Mouse (Mus musculus): ENCODE data around the gene Kcna5.

The Kcna5 gene

DNA sequence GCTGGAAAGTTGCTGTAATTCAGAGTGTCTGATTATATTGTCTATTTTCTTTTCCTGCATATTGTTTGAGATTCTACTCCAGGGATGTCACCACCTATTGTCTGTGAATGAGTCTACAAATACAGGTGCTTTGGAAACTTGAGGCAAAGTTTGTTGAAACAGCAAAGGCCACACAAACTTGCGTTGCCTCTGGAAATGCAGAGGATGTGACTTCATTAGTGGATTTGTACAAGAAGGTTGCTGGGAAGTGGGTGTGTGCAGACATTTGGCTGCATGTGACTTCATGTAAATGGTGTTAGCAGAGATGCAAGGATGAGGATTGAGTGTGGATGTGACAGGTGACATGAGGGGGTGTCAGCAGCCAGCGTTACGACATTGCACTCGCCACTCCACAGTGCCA lies 1.7 kb upstream of the Kcna5 start:
- no peak for DNase-seq (ENCODE audit: low spot score in 2 of 2)

DNA sequence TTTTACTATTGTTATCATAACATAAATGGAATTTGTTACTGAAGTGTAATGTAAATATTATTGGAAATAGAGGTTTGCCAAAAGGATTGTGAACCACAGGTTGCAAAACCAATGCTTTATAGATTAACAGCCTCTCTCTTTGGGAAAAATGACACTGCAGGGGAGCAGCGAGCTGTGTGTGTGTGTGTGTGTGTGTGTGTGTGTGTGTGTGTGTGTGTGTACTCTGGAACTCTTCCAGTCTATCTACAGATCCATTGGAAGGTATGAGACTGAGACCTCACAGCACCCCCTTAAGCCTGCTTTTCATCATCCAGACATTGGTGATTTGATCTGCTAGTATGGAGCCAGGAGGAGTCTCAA lies 679 bp upstream of the Kcna5 start:
- DNase-seq (ENCODE audit: low spot score in 2 of 2): no peak

DNA sequence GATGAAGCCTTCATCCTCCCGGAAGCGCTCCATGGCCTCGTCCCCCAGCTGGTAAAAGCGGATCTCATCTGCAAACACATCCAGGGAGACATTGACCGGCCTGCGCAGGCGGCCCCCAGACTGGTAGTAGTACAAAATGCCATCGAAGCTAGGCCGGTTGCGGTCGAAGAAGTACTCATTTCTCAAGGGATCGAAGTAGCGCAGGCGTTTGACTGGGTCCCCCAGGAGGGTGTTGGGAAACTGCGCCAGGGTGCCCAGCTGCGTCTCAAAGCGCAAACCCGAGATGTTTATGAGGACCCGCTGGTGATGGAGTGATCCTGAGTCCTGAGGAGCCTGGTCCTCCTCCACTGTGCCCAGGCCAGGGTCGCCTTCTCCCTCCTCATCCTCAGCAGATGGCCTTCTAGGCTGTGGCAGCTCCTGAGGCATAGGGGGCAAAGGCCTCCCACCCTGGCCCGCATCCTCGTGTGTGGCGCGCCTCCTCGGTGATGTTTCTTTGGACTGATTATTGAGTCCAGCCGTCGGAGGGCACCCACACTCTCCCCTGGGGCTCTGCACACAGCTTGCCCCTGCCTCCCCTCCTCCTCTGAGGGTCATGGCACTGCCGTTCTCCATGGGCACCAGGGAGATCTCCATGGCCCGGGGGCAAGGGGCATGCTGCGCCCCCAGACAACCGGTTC lies 543 bp downstream of the Kcna5 start:
- no peak for DNase-seq (ENCODE audit: low spot score in 2 of 2)

- DNase-seq (ENCODE audit: low spot score in 2 of 2): no peak
These were observed 3.9 kb downstream of the Kcna5 start for GRCm38 (mm10) chr6:126531306-126531705.

GRCm38 (mm10) chr6:126530019-126530418 lies 5.2 kb downstream of the Kcna5 start:
- no peak for DNase-seq (ENCODE audit: low spot score in 2 of 2)

DNA sequence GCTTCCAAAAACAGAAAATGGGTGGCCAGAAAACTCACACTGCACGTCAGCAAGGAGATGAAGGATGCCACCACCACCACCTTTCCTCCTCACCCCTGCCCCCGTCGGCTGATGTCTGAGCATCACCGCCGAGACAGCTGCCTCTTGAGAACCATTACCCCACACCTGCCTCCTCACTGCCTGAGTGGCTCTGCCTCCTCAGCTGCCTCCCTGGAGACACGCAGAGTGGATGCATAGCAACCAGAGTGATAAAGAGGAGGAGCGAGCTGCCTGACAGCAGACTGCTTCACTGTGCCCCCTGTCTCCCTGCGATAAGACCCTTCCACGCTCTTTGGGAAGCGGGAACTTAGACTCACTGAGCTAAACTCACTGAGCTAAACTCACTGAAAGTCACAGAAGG lies 20.5 kb downstream of the Kcna5 start:
- DNase-seq (ENCODE audit: low spot score in 2 of 2): peak in 1 of 2 experiments; percentile 34

DNA sequence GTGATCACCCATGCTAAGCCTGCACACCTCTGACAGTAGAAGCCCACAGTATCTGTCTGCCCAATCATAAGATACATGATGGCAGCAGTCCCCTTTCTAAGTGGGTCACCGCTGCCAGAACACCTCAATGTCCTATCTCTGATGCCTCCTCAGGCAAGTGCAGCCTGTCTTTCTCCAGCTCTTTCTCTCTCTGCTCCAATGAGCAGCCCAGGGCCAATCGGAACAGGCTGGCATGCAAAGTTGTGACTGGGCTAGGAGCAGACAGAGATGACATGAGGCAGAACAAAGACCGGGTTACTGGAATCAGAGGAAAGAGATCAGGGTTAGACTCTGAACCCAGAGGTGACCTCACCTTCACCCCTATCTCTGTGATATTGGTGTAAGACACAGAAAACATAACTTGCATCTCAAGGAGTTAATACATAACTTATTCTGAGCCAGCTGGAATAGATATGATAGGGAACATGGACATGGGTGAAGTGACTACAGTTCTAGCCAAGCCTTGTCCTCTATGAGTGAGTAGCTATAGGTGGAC lies 21.4 kb downstream of the Kcna5 start:
- no peak for DNase-seq (ENCODE audit: low spot score in 2 of 2)

GRCm38 (mm10) chr6:126513154-126513553 lies 22.1 kb downstream of the Kcna5 start:
- no peak for DNase-seq (ENCODE audit: low spot score in 2 of 2)

DNA sequence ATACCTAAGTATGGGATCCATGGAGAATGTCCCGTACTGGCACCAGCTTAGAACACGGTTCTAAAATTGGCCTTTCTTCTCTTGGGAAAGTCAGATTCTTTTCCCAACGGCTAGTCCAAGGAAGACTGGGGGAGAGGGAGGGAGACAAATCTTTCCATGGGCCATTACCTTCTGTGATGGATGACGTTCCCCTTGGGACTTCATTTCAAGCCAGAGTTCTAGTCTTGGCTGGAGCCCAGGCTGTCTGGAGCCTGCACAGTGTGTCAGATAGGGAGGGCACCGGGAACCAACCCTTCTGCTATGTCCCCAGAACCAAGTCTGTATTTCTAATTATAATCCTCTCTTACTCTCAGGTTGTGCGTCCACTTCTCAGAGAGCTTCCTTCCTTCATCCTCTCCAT lies 26.5 kb downstream of the Kcna5 start:
- no peak for DNase-seq (ENCODE audit: low spot score in 2 of 2)

DNA sequence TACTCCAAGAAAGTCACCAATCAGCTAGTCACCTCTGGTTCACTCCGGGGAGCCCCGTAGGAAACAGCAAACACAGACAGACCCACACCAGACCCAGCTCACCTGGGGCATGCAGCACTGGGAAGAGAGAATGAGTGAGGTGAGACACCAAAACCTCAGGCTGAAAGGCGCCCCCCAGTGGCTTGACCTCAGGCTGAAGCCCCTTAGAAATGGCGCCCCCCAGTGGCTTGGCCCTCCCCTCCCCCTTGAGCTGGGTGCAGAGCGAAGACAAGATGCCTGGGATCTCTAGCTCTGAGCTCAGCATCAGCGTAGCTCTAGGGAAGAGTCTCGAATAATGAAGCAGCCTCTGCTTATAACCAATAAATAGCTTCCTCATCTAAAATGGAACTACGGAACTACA lies 31.3 kb downstream of the Kcna5 start:
- no peak for DNase-seq (ENCODE audit: low spot score in 2 of 2)

- DNase-seq (ENCODE audit: low spot score in 2 of 2): no peak
These were observed 32.4 kb downstream of the Kcna5 start for GRCm38 (mm10) chr6:126502691-126503301.

DNA sequence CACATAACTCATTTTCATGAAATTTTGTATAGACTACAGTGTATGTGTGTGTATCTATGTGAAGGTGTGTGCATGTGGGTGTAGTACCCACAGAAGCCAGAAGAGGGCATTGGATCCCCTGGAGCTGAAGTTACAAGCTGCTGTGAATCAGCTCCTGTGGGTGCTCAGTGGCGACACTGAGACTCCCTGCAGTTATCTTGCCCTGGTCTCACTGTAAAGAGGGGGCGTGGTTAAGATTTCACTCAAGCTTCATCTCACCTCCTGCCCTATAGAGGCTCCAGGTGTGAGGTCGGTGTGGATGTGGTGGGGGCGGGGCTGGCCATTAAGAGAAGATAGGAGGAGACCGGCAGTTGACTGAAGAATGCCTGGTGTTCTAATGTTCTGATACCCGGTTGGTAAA lies 34.2 kb downstream of the Kcna5 start:
- DNase-seq (ENCODE audit: low spot score in 2 of 2): no peak

DNA sequence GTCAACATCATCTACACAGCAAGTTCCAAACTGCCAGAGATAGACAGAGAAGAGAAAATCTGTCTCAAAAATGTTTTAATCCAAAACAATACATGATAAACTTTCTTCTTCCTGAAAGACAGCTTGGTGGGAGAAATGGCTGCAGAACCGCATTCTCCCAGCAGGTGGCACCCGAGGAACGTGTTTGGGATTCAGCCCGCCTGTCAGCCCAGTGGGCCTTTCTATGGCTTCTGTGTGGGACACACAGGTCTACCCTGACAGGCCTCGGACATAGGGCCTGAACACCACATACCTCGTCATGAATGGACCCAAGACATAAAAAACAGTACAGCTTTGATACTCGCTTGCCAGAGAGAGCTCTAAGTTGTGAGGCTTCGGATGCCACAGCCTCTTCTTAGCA lies 35.1 kb downstream of the Kcna5 start:
- DNase-seq (ENCODE audit: low spot score in 2 of 2): peak; percentile 84 to 94

GRCm38 (mm10) chr6:126497878-126498277 lies 37.3 kb downstream of the Kcna5 start:
- DNase-seq (ENCODE audit: low spot score in 2 of 2): peak; percentile 41 to 51

DNA sequence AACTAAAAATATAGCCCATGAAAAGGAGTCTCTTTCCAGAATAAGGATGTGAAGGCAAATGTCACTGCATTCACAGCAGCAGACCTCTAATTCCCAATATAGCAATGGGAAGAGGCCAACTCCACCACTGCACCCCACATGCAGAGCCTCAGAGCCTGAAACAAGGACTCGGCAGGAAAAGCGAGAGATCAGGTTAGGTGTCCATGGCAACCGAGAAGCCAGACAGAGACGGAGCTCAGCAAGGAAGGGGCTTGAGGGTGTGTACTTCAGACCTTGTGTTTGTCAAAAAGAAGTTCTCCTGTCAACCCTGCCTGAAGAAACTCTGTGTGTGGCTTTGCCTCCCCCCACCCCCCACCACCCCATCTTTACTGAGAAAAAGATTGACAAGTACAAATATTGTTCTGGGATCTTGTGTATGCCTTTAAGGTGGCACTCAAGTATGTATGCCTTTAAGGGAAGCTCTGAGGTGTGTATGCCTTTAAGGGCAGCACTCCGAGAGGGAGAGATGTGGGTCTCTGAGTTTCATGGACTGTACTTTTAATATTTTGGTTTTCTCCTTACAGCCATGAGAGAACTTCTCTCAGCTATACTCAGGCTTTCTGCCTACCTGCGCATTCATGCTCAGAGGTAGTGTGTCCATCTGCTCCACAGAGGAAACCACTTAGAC lies 37.9 kb downstream of the Kcna5 start:
- DNase-seq (ENCODE audit: low spot score in 2 of 2): no peak

GRCm38 (mm10) chr6:126487136-126487535 lies 48.1 kb downstream of the Kcna5 start:
- no peak for DNase-seq (ENCODE audit: low spot score in 2 of 2)

DNA sequence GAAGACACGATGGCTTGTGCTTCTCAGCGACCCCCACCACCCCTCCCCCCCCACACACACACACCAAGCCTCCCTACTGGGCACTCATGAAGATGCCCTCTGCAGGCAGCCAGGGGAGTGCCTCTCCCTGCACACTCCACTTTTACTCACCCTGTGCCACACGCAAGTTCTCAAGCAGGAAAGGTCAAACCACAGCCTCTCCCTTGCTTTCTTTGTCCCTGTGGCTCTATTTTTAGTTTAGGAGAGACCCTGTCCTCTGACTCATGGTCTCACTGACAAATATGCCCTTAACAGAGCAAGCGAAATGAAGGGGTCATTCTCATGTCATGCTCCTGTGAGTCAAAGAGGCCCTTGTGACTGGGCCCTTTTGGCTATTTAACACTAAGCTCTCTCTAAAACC lies 50.3 kb downstream of the Kcna5 start:
- DNase-seq (ENCODE audit: low spot score in 2 of 2): no peak

DNA sequence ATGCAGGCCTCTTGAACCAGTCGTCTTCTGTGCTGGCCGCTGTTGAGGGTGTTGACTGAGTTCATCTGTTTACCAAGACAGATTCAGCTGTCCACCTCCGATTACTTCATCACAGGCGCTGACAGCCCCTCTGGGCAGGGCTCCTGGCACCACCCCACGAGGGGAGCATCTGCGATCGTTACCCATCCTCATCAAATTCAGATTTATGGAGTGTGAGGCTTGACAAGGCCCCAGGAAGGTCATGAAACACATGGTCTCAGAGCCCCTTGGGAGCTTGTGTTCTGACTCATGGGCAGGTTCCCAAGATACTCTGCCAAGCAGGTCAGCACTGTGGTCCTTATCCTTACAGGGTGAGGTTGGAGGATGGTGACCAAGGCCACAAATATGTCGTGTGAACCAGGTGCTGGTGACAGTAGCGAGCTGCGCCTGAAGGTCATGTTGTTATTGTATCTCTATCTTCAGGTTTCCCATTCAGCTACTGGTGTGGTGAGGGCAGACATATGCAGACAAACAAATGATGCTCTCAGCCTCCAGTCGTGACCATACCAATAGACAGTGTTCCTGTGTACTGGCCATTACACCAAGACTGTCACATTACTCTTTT lies 51.8 kb downstream of the Kcna5 start:
- no peak for DNase-seq (ENCODE audit: low spot score in 2 of 2)

All from frontal cortex, postnatal 25 days (tissue).